Mouse (Mus musculus): Measurements from ENCODE around the gene Olfr888. TPM values are rescaled to one million over a fixed set of nuclear protein-coding genes. Genes with fewer than 3 reads are reported as not detected.

Gene Olfr888
- not detected in 2 replicates for polyA plus RNA-seq (2011; ENCODE audit: insufficient read depth, insufficient read length, low replicate concordance, missing spikeins)

- WGBS, result 85% methylated on average over 1 of the region's 1 CpGs
- Histone ChIP-seq H3K27ac (ENCODE audit: control insufficient read depth, insufficient read depth, low read depth, low read length, poor library complexity) (no peak within 1 kb of the TSS), H3K4me1 (ENCODE audit: control insufficient read depth, insufficient read depth, low read length) (no peaks in the 10 kb centered on the region), H3K4me3 (replicated peaks; ENCODE audit: control insufficient read depth, low read depth, low read length) (no peak within 1 kb of the TSS)
- TF ChIP-seq POLR2A (IDR thresholded peaks at IDR 0.05; ENCODE audit: borderline replicate concordance, control insufficient read depth, low read depth, low read length) (no peak), CTCF (IDR thresholded peaks at IDR 0.05; ENCODE audit: control insufficient read depth, insufficient read depth, low read length) (no peak)
Observed at GRCm38 (mm10) chr9:38107828-38108227, at the start of gene Olfr888. Olfr888 (plus strand) TSS chr9:38108128.

GRCm38 (mm10) chr9:38061022-38061421 is 46.9 kb upstream of the Olfr888 start, which contains the start of gene Olfr885:
Olfr885 (plus strand) TSS chr9:38061322.
- H3K4me3 ChIP-seq (replicated peaks; ENCODE audit: control insufficient read depth, low read depth, low read length), result no peak within 1 kb of the TSS
- TF ChIP-seq CTCF (IDR thresholded peaks at IDR 0.05; ENCODE audit: control insufficient read depth, insufficient read depth, low read length), result no peak
- no peak for TF ChIP-seq POLR2A (IDR thresholded peaks at IDR 0.05; ENCODE audit: borderline replicate concordance, control insufficient read depth, low read depth, low read length)
- no peak within 1 kb of the TSS for H3K27ac ChIP-seq (ENCODE audit: control insufficient read depth, insufficient read depth, low read depth, low read length, poor library complexity)
- H3K4me1 ChIP-seq (ENCODE audit: control insufficient read depth, insufficient read depth, low read length), result no peaks in the 10 kb centered on the region
- 77% methylated on average over 3 of the region's 3 CpGs for WGBS

- H3K27ac ChIP-seq (ENCODE audit: control insufficient read depth, insufficient read depth, low read depth, low read length, poor library complexity), result no peak within 1 kb of the TSS
- no peaks in the 10 kb centered on the region for H3K4me1 ChIP-seq (ENCODE audit: control insufficient read depth, insufficient read depth, low read length)
- TF ChIP-seq POLR2A (IDR thresholded peaks at IDR 0.05; ENCODE audit: borderline replicate concordance, control insufficient read depth, low read depth, low read length), result no peak
- WGBS, result 45% methylated on average over 1 of the region's 1 CpGs
- no peak within 1 kb of the TSS for H3K4me3 ChIP-seq (replicated peaks; ENCODE audit: control insufficient read depth, low read depth, low read length)
Observed at GRCm38 (mm10) chr9:38083772-38084171, 24.2 kb upstream of the Olfr888 start, which contains the start of gene Olfr887. Olfr887 (plus strand) TSS chr9:38084072.

GRCm38 (mm10) chr9:38114898-38115297 is 7.0 kb downstream of the Olfr888 start, which contains the start of gene Olfr889:
Olfr889 (plus strand) TSS chr9:38115198.
- no peak within 1 kb of the TSS for H3K27ac ChIP-seq (ENCODE audit: control insufficient read depth, insufficient read depth, low read depth, low read length, poor library complexity)
- no peaks in the 10 kb centered on the region for H3K4me1 ChIP-seq (ENCODE audit: control insufficient read depth, insufficient read depth, low read length)
- TF ChIP-seq POLR2A (IDR thresholded peaks at IDR 0.05; ENCODE audit: borderline replicate concordance, control insufficient read depth, low read depth, low read length), result no peak
- no peak for TF ChIP-seq CTCF (IDR thresholded peaks at IDR 0.05; ENCODE audit: control insufficient read depth, insufficient read depth, low read length)
- no peak within 1 kb of the TSS for H3K4me3 ChIP-seq (replicated peaks; ENCODE audit: control insufficient read depth, low read depth, low read length)

- no peak for TF ChIP-seq POLR2A (IDR thresholded peaks at IDR 0.05; ENCODE audit: borderline replicate concordance, control insufficient read depth, low read depth, low read length)
- TF ChIP-seq CTCF (IDR thresholded peaks at IDR 0.05; ENCODE audit: control insufficient read depth, insufficient read depth, low read length), result no peak
Observed at GRCm38 (mm10) chr9:38142217-38142616, 34.3 kb downstream of the Olfr888 start, which contains the start of gene Olfr890. Olfr890 (plus strand) TSS chr9:38142517.

More at GRCm38 (mm10) chr9:38142217-38142616, 34.3 kb downstream of the Olfr888 start, which contains the start of gene Olfr890:
- H3K4me1 ChIP-seq (ENCODE audit: control insufficient read depth, insufficient read depth, low read length), result no peaks in the 10 kb centered on the region
- no peak within 1 kb of the TSS for H3K4me3 ChIP-seq (replicated peaks; ENCODE audit: control insufficient read depth, low read depth, low read length)
- no peak within 1 kb of the TSS for H3K27ac ChIP-seq (ENCODE audit: control insufficient read depth, insufficient read depth, low read depth, low read length, poor library complexity)

Other genes with a start within 250 kb of the Olfr888 start
- gene Olfr145, start 211.4 kb upstream of the Olfr888 start, polyA plus RNA-seq (2011; ENCODE audit: insufficient read depth, insufficient read length, low replicate concordance, missing spikeins), result not detected in 2 replicates
- gene Olfr878, start 190.3 kb upstream of the Olfr888 start, polyA plus RNA-seq (2011; ENCODE audit: insufficient read depth, insufficient read length, low replicate concordance, missing spikeins), result not detected in 2 replicates
- 0.35 TPM in 1 of 2 replicates, not detected in the other for gene Olfr881, start 116.3 kb upstream of the Olfr888 start, polyA plus RNA-seq (2011; ENCODE audit: insufficient read depth, insufficient read length, low replicate concordance, missing spikeins)
- gene Olfr883, start 82.3 kb upstream of the Olfr888 start, polyA plus RNA-seq (2011; ENCODE audit: insufficient read depth, insufficient read length, low replicate concordance, missing spikeins), result not detected in 2 replicates
- not detected in 2 replicates for gene Olfr884, start 61.6 kb upstream of the Olfr888 start, polyA plus RNA-seq (2011; ENCODE audit: insufficient read depth, insufficient read length, low replicate concordance, missing spikeins)
- not detected in 2 replicates for gene Olfr885, start 46.8 kb upstream of the Olfr888 start, polyA plus RNA-seq (2011; ENCODE audit: insufficient read depth, insufficient read length, low replicate concordance, missing spikeins)
- gene Olfr887, start 24.1 kb upstream of the Olfr888 start, polyA plus RNA-seq (2011; ENCODE audit: insufficient read depth, insufficient read length, low replicate concordance, missing spikeins), result 0.16 and 0.95 TPM in 2 replicates
- gene Olfr889, start 7.1 kb downstream of the Olfr888 start, polyA plus RNA-seq (2011; ENCODE audit: insufficient read depth, insufficient read length, low replicate concordance, missing spikeins), result 0.35 TPM in 1 of 2 replicates, not detected in the other
- not detected in 2 replicates for gene Olfr890, start 34.4 kb downstream of the Olfr888 start, polyA plus RNA-seq (2011; ENCODE audit: insufficient read depth, insufficient read length, low replicate concordance, missing spikeins)
- gene Olfr891, start 72.7 kb downstream of the Olfr888 start, polyA plus RNA-seq (2011; ENCODE audit: insufficient read depth, insufficient read length, low replicate concordance, missing spikeins), result not detected in 2 replicates
- gene Olfr893, start 100.2 kb downstream of the Olfr888 start, polyA plus RNA-seq (2011; ENCODE audit: insufficient read depth, insufficient read length, low replicate concordance, missing spikeins), result not detected in 2 replicates
- not detected in 2 replicates for gene Olfr894, start 109.9 kb downstream of the Olfr888 start, polyA plus RNA-seq (2011; ENCODE audit: insufficient read depth, insufficient read length, low replicate concordance, missing spikeins)
- gene Olfr143, start 144.6 kb downstream of the Olfr888 start, polyA plus RNA-seq (2011; ENCODE audit: insufficient read depth, insufficient read length, low replicate concordance, missing spikeins), result not detected in 2 replicates
- not detected in 2 replicates for gene Olfr895, start 159.7 kb downstream of the Olfr888 start, polyA plus RNA-seq (2011; ENCODE audit: insufficient read depth, insufficient read length, low replicate concordance, missing spikeins)
- gene Olfr896-ps1, start 183.0 kb downstream of the Olfr888 start, polyA plus RNA-seq (2011; ENCODE audit: insufficient read depth, insufficient read length, low replicate concordance, missing spikeins), result not detected in 2 replicates
- not detected in 2 replicates for gene Olfr25, start 220.9 kb downstream of the Olfr888 start, polyA plus RNA-seq (2011; ENCODE audit: insufficient read depth, insufficient read length, low replicate concordance, missing spikeins)
- gene Olfr898, start 240.3 kb downstream of the Olfr888 start, polyA plus RNA-seq (2011; ENCODE audit: insufficient read depth, insufficient read length, low replicate concordance, missing spikeins), result not detected in 2 replicates